Mouse (Mus musculus) megakaryocyte, embryonic 14.5 days (primary cell): ENCODE data around the gene Cdadc1.

Source experiments
- FLI1 ChIP-seq: IDR thresholded peaks from 2 replicates; pipeline ENCODE4 v1.6.1; 2012; ENCODE audit warnings: low read length, inconsistent platforms, mixed read lengths
- GATA1 ChIP-seq: IDR thresholded peaks from 3 replicates; pipeline ENCODE4 v1.6.1; 2012; ENCODE audit warnings: mixed read lengths, low read length, inconsistent platforms, borderline replicate concordance

- TF ChIP-seq FLI1: no peak
- no peak for TF ChIP-seq GATA1
Observed at GRCm38 (mm10) chr14:59555928-59556531, 41.7 kb downstream of the Cdadc1 start.
